Mouse (Mus musculus) heart, postnatal 0 days (tissue): Measurements from ENCODE around the gene Akr1b10. TPM values are rescaled to one million over a fixed set of nuclear protein-coding genes. Genes with fewer than 3 reads are reported as not detected.
A peak's percentile ranks its signal among the peaks of the same experiment; 100 is the strongest.

Source experiments
- ATAC-seq: fragments of 200-750 bp; cut with Nextera tagmentation; 2 replicates; pipeline ENCODE4 v1.8.0; 2017; ENCODE audit warnings: low read depth, moderate number of reproducible peaks, moderate library complexity; ENCODE audit not compliant: insufficient read depth
- DNase-seq: peaks from one replicate; pipeline ENCODE4 v3.0.0-alpha.2; 2016; ENCODE audit warnings: low spot score
- H3K27ac ChIP-seq: fragments of 300-500 bp; sonication (generic); 2 replicates; pipeline ENCODE4 v1.5.1; 2014; ENCODE audit warnings: low read depth, mild to moderate bottlenecking
- H3K27me3 ChIP-seq: fragments of 300-500 bp; sonication (generic); 2 replicates; pipeline ENCODE4 v1.6.1; 2014; ENCODE audit warnings: low read length, mixed read lengths; ENCODE audit not compliant: control insufficient read depth, insufficient read depth
- H3K36me3 ChIP-seq: fragments of 300-500 bp; sonication (generic); replicated peaks from 2 replicates; pipeline ENCODE4 v1.6.1; 2014; ENCODE audit warnings: low read length, mixed read lengths; ENCODE audit not compliant: control insufficient read depth, insufficient read depth
- H3K4me1 ChIP-seq: fragments of 300-500 bp; sonication (generic); 2 replicates; pipeline ENCODE4 v1.6.1; 2014; ENCODE audit warnings: antibody characterized with exemption; ENCODE audit not compliant: control insufficient read depth, insufficient read depth
- H3K4me2 ChIP-seq: fragments of 300-500 bp; sonication (generic); 2 replicates; pipeline ENCODE4 v1.6.1; 2014; ENCODE audit warnings: low read depth, mild to moderate bottlenecking, low read length, moderate library complexity
- H3K4me3 ChIP-seq: fragments of 300-500 bp; sonication (generic); 2 replicates; pipeline ENCODE4 v1.5.1; 2014; ENCODE audit warnings: low read depth, low read length
- H3K9ac ChIP-seq: fragments of 300-500 bp; sonication (generic); replicated peaks from 2 replicates; pipeline ENCODE4 v1.6.1; 2014; ENCODE audit warnings: low read depth, low read length, mixed read lengths
- H3K9me3 ChIP-seq: fragments of 300-500 bp; sonication (generic); replicated peaks from 2 replicates; pipeline ENCODE4 v1.6.1; 2016; ENCODE audit warnings: low read length; ENCODE audit not compliant: control insufficient read depth
- CTCF ChIP-seq: IDR thresholded peaks from 2 replicates; pipeline ENCODE4 v1.5.1; 2016; ENCODE audit warnings: antibody characterized with exemption, control low read depth, low read depth
- EP300 ChIP-seq: IDR thresholded peaks from 2 replicates; pipeline ENCODE4 v1.6.1; 2016; ENCODE audit warnings: antibody characterized with exemption, low read depth
- WGBS: fragments of 180-500 bp; shearing (Covaris S2); extraction: QIAGEN DNeasy Blood & Tissue Kit; methylation state at CpG from one replicate; pipeline ENCODE4 v1.1.7; 2014; 5-methylcytosine and 5-hydroxymethylcytosine counted together
- polyA plus RNA-seq: library from polyadenylated mRNA; unstranded; fragments of >200 nt; fragmentation: Nextera tagmentation; extraction: Ambion mirVana; gene quantifications from 2 replicates; pipeline ENCODE4 v1.2.1, GENCODE M21; 2015
- total RNA-seq: library from RNA; depleted of rRNA; stranded (reverse); fragments of >200 nt; gene quantifications from 2 replicates; pipeline ENCODE4 v1.2.3, GENCODE M21; 2014; ENCODE audit warnings: low replicate concordance

Akr1b10 gene
- total and polyA plus RNA-seq, 2 experiments from 2014 or later: 58.1 to 75.3 TPM

- Histone ChIP-seq H3K27me3 (no peaks in the 10 kb centered on the region), H3K36me3 (no peaks in the 10 kb centered on the region), H3K4me1 (peaks cover 10% of the 10 kb centered on the region; the same call in 1 of the 2 replicates), H3K4me3 (no peak overlapping the region), H3K9me3 (no peaks in the 10 kb centered on the region), H3K9ac (no peak overlapping the region), H3K27ac (no peak overlapping the region), H3K4me2 (no peak overlapping the region)
- 92% methylated on average over 3 of the region's 3 CpGs for WGBS
- DNase-seq: no peak
- no peak for ATAC-seq
- TF ChIP-seq EP300: no peak
- TF ChIP-seq CTCF: no peak
Measured at GRCm38 (mm10) chr6:34352401-34352800, 31.6 kb upstream of the Akr1b10 start.

GRCm38 (mm10) chr6:34353658-34354353, 30.2 kb upstream of the Akr1b10 start, which contains the start of gene Akr1b8:
Gene Akr1b8, plus strand, starts transcription at chr6:34354119.
- 14% methylated on average over 16 of the region's 16 CpGs for WGBS
- peak; percentile 36 for DNase-seq
- peak within 1 kb of the TSS; percentile 29; the same call in 1 of the 2 replicates for H3K9ac ChIP-seq

GRCm38 (mm10) chr6:34354354-34355348, 29.4 kb upstream of the Akr1b10 start:
- 0 out of 2 replicates have a peak overlapping the region, but pooled peaks have one; percentile 29 for H3K9ac ChIP-seq
- ATAC-seq (no peak), DNase-seq (peak; percentile 29)
- no peaks in the 10 kb centered on the region for H3K36me3 ChIP-seq
- H3K4me3 ChIP-seq: peak overlapping the region; percentile 36; the same call in 1 of the 2 replicates
- no peaks in the 10 kb centered on the region for H3K9me3 ChIP-seq
- 55% methylated on average over 8 of the region's 8 CpGs for WGBS
- H3K4me1 ChIP-seq: peaks cover 10% of the 10 kb centered on the region; the same call in 1 of the 2 replicates
- H3K27me3 ChIP-seq: no peaks in the 10 kb centered on the region
- TF ChIP-seq EP300 (no peak), CTCF (no peak)
- peak overlapping the region; percentile 22; the same call in 1 of the 2 replicates for H3K27ac ChIP-seq
- peak overlapping the region; percentile 58 for H3K4me2 ChIP-seq

More at GRCm38 (mm10) chr6:34353658-34354353, 30.2 kb upstream of the Akr1b10 start, which contains the start of gene Akr1b8:
- Histone ChIP-seq H3K4me3 (peak within 1 kb of the TSS; percentile 36), H3K4me2 (peak within 1 kb of the TSS; percentile 58), H3K27ac (peak within 1 kb of the TSS; percentile 22; the same call in 1 of the 2 replicates), H3K4me1 (peaks cover 10% of the 10 kb centered on the region; the same call in 1 of the 2 replicates), H3K27me3 (no peaks in the 10 kb centered on the region), H3K36me3 (no peaks in the 10 kb centered on the region), H3K9me3 (no peaks in the 10 kb centered on the region)
- TF ChIP-seq EP300 (no peak), CTCF (no peak)
- peak; percentile 62 for ATAC-seq

GRCm38 (mm10) chr6:34355349-34355747, 28.7 kb upstream of the Akr1b10 start:
- DNase-seq (no peak), ATAC-seq (no peak)
- Histone ChIP-seq H3K27ac (no peak overlapping the region), H3K9me3 (no peaks in the 10 kb centered on the region), H3K9ac (no peak overlapping the region), H3K4me2 (no peak overlapping the region), H3K4me1 (peaks cover 10% of the 10 kb centered on the region; the same call in 1 of the 2 replicates), H3K4me3 (no peak overlapping the region), H3K36me3 (no peaks in the 10 kb centered on the region), H3K27me3 (no peaks in the 10 kb centered on the region)
- TF ChIP-seq EP300 (no peak), CTCF (0 out of 2 replicates have a peak, but pooled peaks have one; percentile 7)
- WGBS: 43% methylated on average over 6 of the region's 6 CpGs

GRCm38 (mm10) chr6:34355841-34356240, 28.2 kb upstream of the Akr1b10 start:
- H3K27me3 ChIP-seq: no peaks in the 10 kb centered on the region
- H3K36me3 ChIP-seq: no peaks in the 10 kb centered on the region
- WGBS: 58% methylated on average over 9 of the region's 9 CpGs
- H3K27ac ChIP-seq: no peak overlapping the region
- no peak overlapping the region for H3K4me3 ChIP-seq
- DNase-seq: no peak
- no peaks in the 10 kb centered on the region for H3K9me3 ChIP-seq
- ATAC-seq: no peak
- H3K4me2 ChIP-seq: no peak overlapping the region
- TF ChIP-seq EP300: no peak
- TF ChIP-seq CTCF: no peak
- H3K9ac ChIP-seq: no peak overlapping the region
- peaks cover 10% of the 10 kb centered on the region; the same call in 1 of the 2 replicates for H3K4me1 ChIP-seq
